Mouse (Mus musculus) CH12F3 (cell line): Measurements from ENCODE around the gene Lax1.
"Not testable (repeated sequence)": the region's sequence is repeated elsewhere in the genome, so short reads cannot be mapped to it uniquely, and the experiment has no call there.

Experiments used
- in situ Hi-C: fragments of 300-500 bp; cut with MboI; formaldehyde crosslinking; loops from 2 replicates; pipeline ENCODE4 v1.14.3; 2020; ENCODE audit warnings: low sequenced_read_pairs

The Lax1 gene

GRCm38 (mm10) chr1:133689897-133690296 lies at the start of gene Lax1:
Gene Lax1, minus strand, starts transcription at chr1:133690108.
- in situ Hi-C loops: no loop called here

DNA sequence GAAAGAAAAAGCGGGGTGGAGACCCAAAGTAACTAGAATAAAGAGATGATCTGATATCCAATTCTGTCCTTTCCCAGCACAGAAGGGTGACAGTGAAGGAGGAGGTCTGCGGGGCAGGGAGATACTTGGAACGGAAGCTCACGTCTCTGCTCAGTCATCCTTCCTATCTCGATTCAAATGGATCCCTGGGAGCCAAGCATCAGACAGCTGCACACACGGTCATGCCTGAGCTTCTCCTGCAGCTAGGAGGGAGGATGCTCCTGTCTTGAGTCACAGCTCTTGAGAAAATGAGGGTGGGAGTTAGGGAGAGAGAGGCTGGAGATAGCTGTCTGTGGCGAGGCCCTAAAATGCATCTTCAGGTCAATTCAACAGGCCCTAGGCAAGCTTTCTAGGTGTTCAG lies 46.8 kb upstream of the Lax1 start:
- in situ Hi-C loops: loop anchor here (5.0 to 10.0 kb wide), 2 partner anchors 156 to 308 kb away; no protein-coding TSS in a partner anchor

GRCm38 (mm10) chr1:133735995-133736652 lies 46.2 kb upstream of the Lax1 start:
- in situ Hi-C loops: loop anchor here (5.0 to 10.0 kb wide), 2 partner anchors 156 to 309 kb away; no protein-coding TSS in a partner anchor

DNA sequence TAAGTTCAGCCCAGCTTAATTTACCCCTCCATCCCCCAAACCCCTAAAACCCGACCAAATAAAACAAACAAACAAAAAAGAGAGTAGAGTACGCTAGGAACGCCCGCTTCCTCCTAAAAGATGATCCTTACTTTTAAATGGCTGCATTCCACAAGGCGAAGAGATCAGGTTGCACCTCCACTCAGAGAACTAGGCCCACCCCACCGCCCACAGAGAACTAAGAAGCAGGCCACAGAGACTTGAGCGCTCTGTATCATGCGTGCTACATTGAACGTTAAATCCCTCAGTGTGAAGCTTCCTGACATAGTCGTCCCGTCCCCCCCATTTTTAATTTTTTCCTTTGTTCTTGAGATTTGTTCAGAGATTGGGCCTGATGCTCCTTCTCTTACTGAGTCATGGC lies 42.9 kb upstream of the Lax1 start:
- in situ Hi-C loops: loop anchor here (10.0 kb wide), 1 partner anchor 312 kb away; no protein-coding TSS in a partner anchor

GRCm38 (mm10) chr1:133728339-133728738 lies 38.4 kb upstream of the Lax1 start:
- in situ Hi-C loops: no loop called here

- in situ Hi-C loops: no loop called here
Measured at GRCm38 (mm10) chr1:133720342-133720741, 30.4 kb upstream of the Lax1 start.

DNA sequence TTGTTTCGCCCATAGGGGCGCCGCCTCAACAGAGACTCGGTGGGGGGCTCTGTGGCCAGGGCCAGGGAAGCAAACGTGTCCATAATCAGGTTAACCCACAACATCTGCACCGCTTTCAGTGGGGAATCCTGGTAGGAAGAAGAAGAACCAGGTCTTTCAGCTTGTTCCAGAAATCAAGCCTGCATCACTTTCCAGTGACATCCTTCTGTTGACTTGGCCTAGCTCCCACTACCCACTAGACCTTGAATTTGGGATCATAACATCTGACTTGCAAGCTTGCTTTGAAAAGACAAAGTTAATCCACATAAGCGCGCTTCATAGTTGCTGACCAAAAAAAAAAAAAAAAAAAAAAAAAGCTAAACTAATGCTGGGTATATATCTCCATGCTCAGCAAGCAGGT lies 28.9 kb upstream of the Lax1 start:
- in situ Hi-C loops: no loop called here

DNA sequence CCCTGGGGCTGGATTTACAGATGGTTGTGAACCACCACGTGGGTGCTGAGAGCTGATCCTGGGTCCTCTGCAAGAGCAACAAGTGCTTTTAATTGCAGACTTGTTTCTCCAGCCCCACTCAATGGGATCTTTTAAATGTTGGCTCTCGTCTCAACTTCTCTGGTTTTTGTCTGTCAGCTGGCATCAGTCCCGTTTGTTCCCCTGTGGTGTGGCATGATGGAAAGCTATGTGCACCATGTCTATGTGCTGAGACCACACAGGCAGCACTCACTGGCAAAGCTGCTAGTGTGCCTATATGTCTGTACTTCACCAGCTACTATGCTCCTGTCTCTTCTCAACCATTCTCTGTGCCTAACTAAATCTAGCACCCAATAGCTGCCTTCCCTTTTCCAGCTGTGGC lies 28.4 kb upstream of the Lax1 start:
- in situ Hi-C loops: no loop called here

DNA sequence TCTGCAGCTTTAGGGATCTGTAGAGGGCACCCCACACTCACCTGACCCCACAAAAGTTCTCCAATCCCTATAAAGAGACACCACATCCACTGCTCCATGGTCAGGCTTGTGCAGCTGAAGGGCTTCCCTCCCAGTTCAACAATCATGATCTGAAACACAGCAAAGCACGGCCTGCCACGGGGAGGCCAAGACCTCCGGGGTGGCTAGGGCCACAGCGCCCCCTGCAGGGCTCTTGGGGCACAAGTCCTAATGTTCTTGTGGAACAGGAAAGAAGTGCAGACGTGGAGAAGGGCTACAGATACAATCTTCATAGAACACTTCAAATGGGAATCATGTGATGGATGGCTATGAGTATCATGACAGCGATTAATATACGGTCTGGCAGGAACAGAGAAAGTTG lies 26.6 kb upstream of the Lax1 start:
- in situ Hi-C loops: no loop called here

GRCm38 (mm10) chr1:133715191-133715590 lies 25.3 kb upstream of the Lax1 start:
- in situ Hi-C loops: no loop called here

- in situ Hi-C loops: no loop called here
Measured at GRCm38 (mm10) chr1:133713009-133713370, 23.1 kb upstream of the Lax1 start.

DNA sequence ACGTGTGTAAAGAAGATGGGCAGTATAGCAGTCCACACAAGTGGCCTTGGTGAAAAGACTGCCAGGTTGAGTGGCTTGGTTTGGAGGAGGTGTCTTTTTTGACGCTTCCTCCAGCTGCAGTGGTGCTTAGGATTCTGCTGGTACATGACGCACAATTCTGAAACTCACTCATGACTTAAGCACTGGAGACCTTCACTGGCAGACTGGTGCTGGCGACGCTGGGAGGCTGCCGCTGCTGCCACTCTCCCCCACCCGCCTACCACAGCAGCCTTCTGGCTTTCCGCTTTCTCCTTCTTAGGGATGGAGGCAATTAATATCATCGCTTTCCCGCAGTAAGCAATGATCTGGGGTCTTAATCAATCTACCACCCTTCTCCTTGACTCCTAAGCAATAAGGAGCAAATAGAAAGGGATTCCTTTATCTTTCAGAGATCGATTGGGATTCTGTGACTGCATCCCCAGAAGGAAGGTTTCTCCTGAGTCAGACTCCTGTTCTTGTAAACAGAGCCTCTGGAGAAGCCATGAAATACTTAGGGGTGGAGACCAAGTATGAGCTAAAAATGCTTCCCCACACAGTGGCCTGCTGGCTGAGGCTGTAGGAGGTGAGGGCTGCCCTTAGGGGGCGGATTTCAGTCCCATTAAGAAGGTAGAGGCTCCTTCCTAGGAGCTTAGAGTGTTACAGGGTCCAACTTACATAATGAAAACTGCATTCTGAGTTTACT lies 22.5 kb upstream of the Lax1 start:
- in situ Hi-C loops: no loop called here

DNA sequence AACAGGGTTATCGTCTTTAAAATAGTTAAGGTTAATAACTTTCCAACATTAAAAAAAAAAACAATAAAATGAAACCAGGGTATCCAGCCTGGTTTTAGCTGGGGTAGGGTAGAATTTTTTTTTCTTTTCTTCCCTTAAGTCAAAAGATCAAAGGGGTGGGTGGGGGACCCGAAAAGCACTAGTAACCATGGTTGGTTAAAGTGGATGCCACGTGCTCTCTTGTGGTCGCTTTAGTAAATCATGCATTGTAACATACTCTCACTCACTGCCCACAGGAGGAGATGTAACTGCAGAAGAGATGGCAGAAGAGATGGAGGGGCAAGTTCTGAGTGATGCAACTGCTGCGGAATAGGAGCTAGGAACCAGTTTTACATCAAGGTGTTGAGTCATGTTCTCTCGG lies 21.5 kb upstream of the Lax1 start:
- in situ Hi-C loops: no loop called here

GRCm38 (mm10) chr1:133710895-133711294 lies 21.0 kb upstream of the Lax1 start:
- in situ Hi-C loops: no loop called here

GRCm38 (mm10) chr1:133709292-133709691 lies 19.4 kb upstream of the Lax1 start:
- in situ Hi-C loops: no loop called here

DNA sequence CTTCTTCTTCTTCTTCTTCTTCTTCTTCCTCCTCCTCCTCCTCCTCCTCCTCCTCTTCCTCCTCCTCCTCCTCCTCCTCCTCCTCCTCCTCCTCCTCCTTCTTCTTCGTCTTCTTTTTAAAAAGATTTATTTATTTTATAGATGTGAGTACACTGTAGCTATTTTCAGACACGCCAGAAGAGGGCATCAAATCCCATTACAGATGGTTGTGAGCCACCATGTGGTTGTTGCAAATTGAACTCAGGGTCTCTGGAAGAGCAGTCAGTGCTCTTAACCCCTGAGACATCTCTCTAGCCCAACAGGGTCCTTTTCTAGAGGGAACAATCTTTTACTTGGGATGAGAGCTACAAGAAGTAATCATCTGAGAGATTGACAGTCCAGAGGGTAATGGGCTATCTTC lies 11.9 kb upstream of the Lax1 start:
- in situ Hi-C loops: not testable (repeated sequence)

GRCm38 (mm10) chr1:133697935-133698620 lies 8.2 kb upstream of the Lax1 start:
- in situ Hi-C loops: no loop called here

GRCm38 (mm10) chr1:133695901-133696300 lies 6.0 kb upstream of the Lax1 start:
- in situ Hi-C loops: no loop called here

DNA sequence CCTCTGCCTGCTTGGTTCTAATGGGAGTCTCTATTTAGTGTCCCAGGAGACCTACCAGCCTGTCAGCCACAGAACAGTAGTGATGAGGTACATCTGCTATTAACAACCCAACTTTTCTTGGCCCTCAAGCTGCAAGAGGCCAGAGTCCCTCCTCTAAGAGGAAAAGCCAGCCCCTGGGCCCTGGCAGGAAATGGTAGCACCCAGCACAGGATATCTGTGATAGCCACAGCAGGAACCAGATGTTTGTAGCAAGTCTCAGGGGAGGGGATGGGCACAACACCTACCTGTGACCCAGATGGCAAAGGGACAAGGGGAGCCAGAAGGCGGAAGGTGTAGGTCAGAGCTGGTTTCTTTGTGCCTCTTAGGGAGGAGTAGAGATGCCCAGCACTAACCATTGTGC lies 5.0 kb upstream of the Lax1 start:
- in situ Hi-C loops: no loop called here

DNA sequence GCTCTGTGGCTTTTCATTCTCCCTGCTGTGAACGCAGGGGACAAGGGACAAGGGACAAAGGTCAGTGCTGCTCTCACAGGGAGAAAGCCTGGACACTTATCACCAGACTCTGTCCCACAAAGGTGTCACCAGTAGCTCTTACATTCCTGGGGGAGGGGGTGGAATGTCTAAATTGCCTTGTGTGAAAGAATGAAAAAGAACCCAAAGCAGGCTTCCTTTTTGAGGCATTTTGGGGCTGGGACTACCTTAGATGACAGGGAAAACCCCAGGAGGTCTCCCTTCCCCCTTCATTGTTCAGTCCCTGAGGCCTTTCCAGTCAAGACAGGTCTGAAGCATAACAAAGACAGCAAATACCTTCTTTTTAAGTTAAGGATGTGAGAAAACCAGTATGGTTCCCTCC lies 4.4 kb upstream of the Lax1 start:
- in situ Hi-C loops: no loop called here

DNA sequence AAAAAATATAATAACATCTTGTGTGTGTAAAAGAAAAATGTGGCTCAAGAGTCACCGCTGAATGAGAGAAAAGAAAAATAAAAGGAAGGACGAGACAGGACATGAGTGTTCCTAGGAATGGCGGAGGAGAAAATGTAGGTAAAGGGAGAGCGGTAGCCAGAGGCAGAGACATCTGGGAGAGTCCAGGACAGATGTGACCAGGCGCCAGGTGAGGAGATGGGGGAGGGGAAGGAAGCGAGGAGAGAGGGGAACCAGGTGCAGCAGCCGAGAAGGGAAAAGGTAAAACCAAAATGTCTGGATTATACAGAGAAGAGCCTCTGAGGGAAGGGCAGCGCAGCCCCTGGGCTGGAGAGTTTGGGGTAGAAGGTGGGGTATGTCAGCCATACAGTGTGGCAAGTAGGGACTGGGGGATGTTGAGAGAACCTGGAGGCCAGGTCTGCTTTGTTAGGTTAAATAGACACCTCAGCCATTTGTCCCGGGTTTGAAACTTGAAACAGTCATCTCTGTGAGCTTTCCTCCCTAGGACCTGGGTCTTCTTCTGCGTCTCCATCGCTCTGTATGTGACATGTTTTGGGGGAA lies 3.7 kb upstream of the Lax1 start:
- in situ Hi-C loops: no loop called here

DNA sequence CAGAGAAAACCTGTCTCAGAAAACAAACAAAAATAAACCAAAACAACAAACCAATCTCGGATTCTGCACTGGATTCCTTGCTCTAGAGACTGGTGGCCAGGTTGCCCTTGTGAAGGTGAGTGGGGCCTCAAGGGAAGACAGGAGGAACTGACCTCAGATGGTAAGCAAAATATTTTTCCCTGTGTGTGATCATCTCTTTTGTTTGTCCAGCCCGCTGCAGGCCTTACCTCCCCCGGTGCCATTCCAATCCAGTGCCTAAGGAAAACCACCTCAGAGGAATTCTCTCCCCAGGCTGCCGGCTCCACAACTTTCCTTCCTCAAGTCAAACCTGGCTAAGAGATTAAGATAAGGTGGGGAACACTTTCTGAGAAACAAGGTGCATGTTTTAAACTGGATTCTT lies 2.3 kb upstream of the Lax1 start:
- in situ Hi-C loops: no loop called here
